Mouse (Mus musculus) G1E (cell line): Measurements from ENCODE around the gene Stoml1.

ENCODE experiments used
- CTCF ChIP-seq: IDR thresholded peaks from 2 replicates; pipeline ENCODE4 v1.5.1; 2012; ENCODE audit warnings: low read depth, low read length, inconsistent platforms, mixed read lengths
- GATA1 ChIP-seq: IDR thresholded peaks from 2 replicates; pipeline ENCODE4 v1.6.1; 2012; ENCODE audit warnings: borderline replicate concordance, low read length, inconsistent platforms, mixed read lengths
- POLR2AphosphoS5 ChIP-seq: IDR thresholded peaks from 2 replicates; pipeline ENCODE4 v1.6.1; 2012; ENCODE audit warnings: low read depth, low read length, inconsistent platforms; ENCODE audit not compliant: insufficient replicate concordance

- TF ChIP-seq CTCF (no peak), GATA1 (no peak), POLR2AphosphoS5 (no peak)
Measured at GRCm38 (mm10) chr9:58231746-58232145, 21.2 kb upstream of the Stoml1 start.
